Mouse (Mus musculus) liver, embryonic 14.5 days (tissue): ENCODE measurements around the gene Mapk8ip1. TPM values are rescaled to one million over a fixed set of nuclear protein-coding genes. Genes with fewer than 3 reads are reported as not detected.

ENCODE experiments used
- ATAC-seq: fragments of 200-750 bp; cut with Nextera tagmentation; 2 replicates; pipeline ENCODE4 v1.8.0; 2017; ENCODE audit warnings: moderate number of reproducible peaks, mild to moderate bottlenecking, moderate library complexity; ENCODE audit not compliant: insufficient read depth
- DNase-seq, 3 experiments: peaks; one replicate each; pipeline ENCODE4 v3.0.0-alpha.2; 2012 to 2013; ENCODE audit warnings: low read depth in 3 of 3, low spot score in 3 of 3
- H3K27ac ChIP-seq: fragments of 300-500 bp; sonication (generic); 2 replicates; pipeline ENCODE4 v1.5.1; 2014; ENCODE audit warnings: moderate library complexity, mild to moderate bottlenecking, control low read depth, inconsistent platforms
- H3K27me3 ChIP-seq: fragments of 300-500 bp; sonication (generic); 2 replicates; pipeline ENCODE4 v1.6.1; 2014; ENCODE audit warnings: mild to moderate bottlenecking, low read length, moderate library complexity; ENCODE audit not compliant: control insufficient read depth, insufficient read depth
- H3K36me3 ChIP-seq: fragments of 300-500 bp; sonication (generic); replicated peaks from 2 replicates; pipeline ENCODE4 v1.6.1; 2014; ENCODE audit warnings: low read depth; ENCODE audit not compliant: control insufficient read depth, insufficient read depth
- H3K4me1 ChIP-seq, 2 experiments: fragments of 200-500 bp in 1 of 2; fragments of 300-500 bp in 1 of 2; sonication (generic) in 1 of 2; replicated peaks; 2 replicates each; pipeline ENCODE4 v1.6.1; 2012 to 2014; ENCODE audit warnings: antibody characterized with exemption in 1 of 2, inconsistent platforms in 1 of 2, low read length in 1 of 2; ENCODE audit not compliant: control insufficient read depth in 2 of 2, insufficient read depth in 2 of 2
- H3K4me2 ChIP-seq: fragments of 300-500 bp; sonication (generic); 2 replicates; pipeline ENCODE4 v1.6.1; 2014; ENCODE audit warnings: low read depth, mild to moderate bottlenecking, control low read depth, moderate library complexity
- H3K4me3 ChIP-seq, 2 experiments: fragments of 200-500 bp in 1 of 2; fragments of 300-500 bp in 1 of 2; sonication (generic) in 1 of 2; 2 replicates each; pipeline ENCODE4 v1.5.1; 2012 to 2014; ENCODE audit warnings: low read depth in 2 of 2, low read length in 2 of 2, mild to moderate bottlenecking in 2 of 2, control low read depth in 1 of 2, inconsistent platforms in 1 of 2, moderate library complexity in 1 of 2; ENCODE audit not compliant: insufficient read depth in 1 of 2
- H3K9ac ChIP-seq: fragments of 300-500 bp; sonication (generic); replicated peaks from 2 replicates; pipeline ENCODE4 v1.6.1; 2014; ENCODE audit warnings: mild to moderate bottlenecking, control low read depth, moderate library complexity
- H3K9me3 ChIP-seq: fragments of 300-500 bp; sonication (generic); 2 replicates; pipeline ENCODE4 v1.6.1; 2016; ENCODE audit warnings: low read length, mixed read lengths; ENCODE audit not compliant: control insufficient read depth
- CTCF ChIP-seq: IDR thresholded peaks from 2 replicates; pipeline ENCODE4 v1.5.1; 2016; ENCODE audit warnings: antibody characterized with exemption, low read depth, control low read depth
- EP300 ChIP-seq: IDR thresholded peaks from 2 replicates; pipeline ENCODE4 v1.6.1; 2016; ENCODE audit warnings: antibody characterized with exemption, low read depth
- WGBS: fragments of 180-500 bp; shearing (Covaris S2); extraction: QIAGEN DNeasy Blood & Tissue Kit; methylation state at CpG from one replicate; pipeline ENCODE4 v1.1.7; 2014; ENCODE audit not compliant: insufficient replicate concordance; 5-methylcytosine and 5-hydroxymethylcytosine counted together
- polyA plus RNA-seq, 2 experiments: library from polyadenylated mRNA; depleted of rRNA in 1 of 2; stranded (reverse) in 1 of 2; unstranded in 1 of 2; fragments of >200 nt; fragmentation: Nextera tagmentation in 1 of 2; extraction: Ambion mirVana in 1 of 2; gene quantifications; 2 replicates each; pipeline versions ENCODE4 v1.2.1 to v1.2.3; 2012 to 2014

Mapk8ip1 gene
- polyA plus RNA-seq, 2 experiments: 0.62 to 1.2 TPM

GRCm38 (mm10) chr2:92425366-92425765, 24.3 kb upstream of the Mapk8ip1 start:
- WGBS: 78% methylated on average over 4 of the region's 4 CpGs
- H3K27me3 ChIP-seq: no peaks in the 10 kb centered on the region
- DNase-seq (no peak), ATAC-seq (no peak)
- no peaks in the 10 kb centered on the region for H3K9me3 ChIP-seq
- H3K4me1 ChIP-seq: peaks cover 0 to 16% of the 10 kb centered on the region in 2 experiments; a peak in 3 of 4 replicates
- H3K4me3 ChIP-seq: no peak overlapping the region
- TF ChIP-seq CTCF: no peak
- no peak for TF ChIP-seq EP300
- no peak overlapping the region for H3K9ac ChIP-seq
- H3K27ac ChIP-seq: no peak overlapping the region
- H3K4me2 ChIP-seq: no peak overlapping the region
- H3K36me3 ChIP-seq: peaks cover 26% of the 10 kb centered on the region

- no peak for TF ChIP-seq EP300
- TF ChIP-seq CTCF: no peak
- H3K36me3 ChIP-seq: peaks cover 26% of the 10 kb centered on the region
- no peaks in the 10 kb centered on the region for H3K9me3 ChIP-seq
- H3K4me3 ChIP-seq: no peak overlapping the region
- no peaks in the 10 kb centered on the region for H3K27me3 ChIP-seq
- 79% methylated on average over 9 of the region's 9 CpGs for WGBS
- DNase-seq (no peak), ATAC-seq (no peak)
- no peak overlapping the region for H3K9ac ChIP-seq
- no peak overlapping the region for H3K4me2 ChIP-seq
- peaks cover 0 to 11% of the 10 kb centered on the region in 2 experiments; a peak in 2 of 4 replicates for H3K4me1 ChIP-seq
- H3K27ac ChIP-seq: no peak overlapping the region
These were observed 23.6 kb upstream of the Mapk8ip1 start for GRCm38 (mm10) chr2:92424462-92425308.

- H3K27ac ChIP-seq: no peak overlapping the region
- DNase-seq (no peak), ATAC-seq (no peak)
- H3K27me3 ChIP-seq: no peaks in the 10 kb centered on the region
- H3K4me3 ChIP-seq: no peak overlapping the region
- TF ChIP-seq EP300 (no peak), CTCF (no peak)
- no peaks in the 10 kb centered on the region for H3K9me3 ChIP-seq
- peaks cover 0 to 7% of the 10 kb centered on the region in 2 experiments; a peak in 2 of 4 replicates for H3K4me1 ChIP-seq
- H3K36me3 ChIP-seq: peaks cover 32% of the 10 kb centered on the region
- H3K9ac ChIP-seq: no peak overlapping the region
- WGBS: 72% methylated on average over 9 of the region's 9 CpGs
- H3K4me2 ChIP-seq: no peak overlapping the region
These were observed 22.8 kb upstream of the Mapk8ip1 start for GRCm38 (mm10) chr2:92423702-92424461.

DNA sequence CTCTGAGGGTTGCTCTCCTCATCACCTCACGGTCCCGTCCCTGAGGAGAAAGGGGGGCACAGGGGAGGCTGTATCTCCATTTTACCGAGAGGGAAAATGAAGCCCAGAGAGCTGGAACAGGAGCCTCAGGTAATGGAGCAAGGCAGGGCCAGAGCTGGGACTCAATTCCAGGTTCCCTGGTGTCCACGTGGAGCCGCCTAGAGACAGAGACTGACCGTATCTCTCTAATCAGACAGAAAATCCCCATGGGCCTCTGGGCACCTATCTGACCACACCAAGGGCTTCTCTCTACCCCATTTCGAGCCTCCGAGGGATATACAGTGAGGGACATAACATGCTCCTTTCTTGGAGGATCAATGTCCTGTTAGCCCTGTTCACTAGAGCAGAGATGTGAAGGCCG, 22.1 kb upstream of the Mapk8ip1 start:
- H3K9ac ChIP-seq: no peak overlapping the region

More for the DNA sequence above, 22.1 kb upstream of the Mapk8ip1 start:
- Histone ChIP-seq H3K4me1 (peaks cover 0 to 7% of the 10 kb centered on the region in 2 experiments; a peak in 2 of 4 replicates), H3K9me3 (no peaks in the 10 kb centered on the region), H3K4me2 (no peak overlapping the region), H3K27me3 (no peaks in the 10 kb centered on the region), H3K4me3 (no peak overlapping the region), H3K27ac (no peak overlapping the region), H3K36me3 (peaks cover 32% of the 10 kb centered on the region)
- no peak for TF ChIP-seq EP300
- TF ChIP-seq CTCF: no peak
- WGBS: 75% methylated on average over 9 of the region's 9 CpGs
- DNase-seq (no peak), ATAC-seq (no peak)
